Mouse (Mus musculus): ENCODE results near the gene Wnk4. TPM values are rescaled to one million over a fixed set of nuclear protein-coding genes. Genes with fewer than 3 reads are reported as not detected.
A peak's percentile ranks its signal among the peaks of the same experiment; 100 is the strongest.

Gene Wnk4
- total and polyA plus RNA-seq, 2 experiments from 2014 or later, result 3.2 to 9.1 TPM

DNA sequence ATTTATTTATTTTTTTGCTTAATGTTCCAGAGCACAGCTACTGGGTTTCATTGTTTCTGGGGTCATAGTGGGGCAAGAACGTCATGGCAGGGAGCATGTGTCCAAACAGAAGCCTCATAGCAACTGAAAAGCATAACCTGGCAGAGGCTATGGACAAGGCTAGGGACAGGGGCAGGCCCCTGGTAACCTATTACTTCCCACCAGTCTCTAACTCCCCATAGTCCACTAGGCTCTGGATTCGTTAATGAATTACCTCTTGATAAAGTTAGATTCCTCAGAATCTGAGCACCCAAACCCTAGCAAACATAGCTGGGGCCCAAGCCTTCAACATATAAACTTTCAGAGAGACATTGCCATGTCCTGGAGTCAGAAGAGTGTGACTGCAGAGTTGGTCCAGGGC is 9.3 kb upstream of the Wnk4 start:
- Histone ChIP-seq H3K36me3 (ENCODE audit: insufficient read depth) (no peaks in the 10 kb centered on the region; the same call in 1 of the 2 replicates), H3K4me1 (ENCODE audit: insufficient read depth) (peaks cover 11% of the 10 kb centered on the region; the same call in 1 of the 2 replicates), H3K9me3 (ENCODE audit: low read length) (no peaks in the 10 kb centered on the region), H3K27me3 (ENCODE audit: insufficient read depth, low read length) (peaks cover 11% of the 10 kb centered on the region), H3K27ac (ENCODE audit: low read depth, low read length) (no peak overlapping the region), H3K4me3 (ENCODE audit: low read depth, low read length) (no peak overlapping the region), H3K4me2 (ENCODE audit: low read depth) (no peak overlapping the region), H3K9ac (no peak overlapping the region)
- ATAC-seq (no peak), DNase-seq (no peak)
- 76% methylated on average over 2 of the region's 2 CpGs for WGBS
- no peak for TF ChIP-seq CTCF (IDR thresholded peaks at IDR 0.05; ENCODE audit: low read depth)

DNA sequence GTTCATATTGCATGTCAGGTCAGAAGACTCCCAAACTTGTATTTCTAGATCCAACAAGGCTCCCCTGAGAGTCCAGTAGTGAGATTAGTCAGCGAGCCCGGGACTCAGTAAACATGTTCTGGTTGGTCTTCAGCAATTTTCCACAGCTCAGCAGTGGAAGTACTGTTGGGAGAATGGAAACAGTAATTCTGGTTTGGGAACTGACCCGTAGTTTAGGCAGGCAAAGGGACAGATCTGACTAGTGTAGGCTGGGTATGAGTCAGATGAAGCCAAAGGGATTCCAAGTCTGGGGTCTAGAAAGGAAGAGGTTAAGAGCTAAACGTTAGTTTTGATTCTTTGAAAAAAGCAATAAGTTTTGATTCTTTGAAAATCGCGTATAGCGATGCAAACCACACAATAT is 7.4 kb upstream of the Wnk4 start:
- WGBS, result 14% methylated on average over 7 of the region's 7 CpGs

DNA sequence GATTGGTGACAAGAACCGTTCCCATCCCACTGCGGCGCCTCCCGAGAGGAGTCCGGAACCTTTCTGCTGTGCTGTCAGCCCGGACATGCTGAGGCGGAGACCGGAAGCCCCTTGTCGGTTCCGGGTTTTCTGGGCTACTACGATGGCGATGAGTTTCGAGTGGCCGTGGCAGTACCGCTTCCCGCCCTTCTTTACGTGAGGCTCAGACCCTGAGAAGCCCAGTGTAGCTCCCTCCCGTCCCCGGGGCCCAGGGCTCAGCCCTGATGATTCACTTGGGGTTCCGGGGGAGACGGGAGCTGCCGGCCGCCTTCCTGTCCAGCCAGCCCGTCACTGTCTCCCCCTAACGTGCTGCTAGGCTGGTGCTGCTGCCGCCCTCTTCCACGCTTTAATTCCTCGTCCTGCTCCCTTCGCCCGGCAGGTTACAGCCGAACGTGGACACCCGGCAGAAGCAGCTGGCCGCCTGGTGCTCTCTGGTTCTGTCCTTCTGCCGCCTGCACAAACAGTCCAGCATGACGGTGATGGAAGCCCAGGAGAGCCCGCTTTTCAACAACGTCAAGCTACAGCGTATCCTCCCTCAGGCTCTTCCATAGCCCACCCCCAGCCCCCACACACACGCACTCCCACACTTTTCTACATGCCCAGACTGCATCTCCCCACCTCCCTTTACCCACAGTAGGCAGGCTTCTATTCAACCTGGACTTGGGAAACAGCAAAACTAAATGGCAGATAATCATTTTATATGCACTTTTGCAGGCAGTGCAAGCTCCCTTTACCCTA is 6.6 kb upstream of the Wnk4 start, which contains the start of gene Vps25:
Gene Vps25, plus strand, starts transcription at position 95 of the 777 bp plus-strand sequence.
- no peaks in the 10 kb centered on the region for H3K27me3 ChIP-seq (ENCODE audit: insufficient read depth, low read length)
- H3K27ac ChIP-seq (ENCODE audit: low read depth, low read length), result peak within 1 kb of the TSS; percentile 87
- H3K4me3 ChIP-seq (ENCODE audit: low read depth, low read length), result peak within 1 kb of the TSS; percentile 84
- peak; percentile 29; the same call in 1 of the 2 replicates for TF ChIP-seq CTCF (IDR thresholded peaks at IDR 0.05; ENCODE audit: low read depth)
- ATAC-seq (peak; percentile 95), DNase-seq (peak; percentile 89)
- WGBS, result 2% methylated on average over 40 of the region's 40 CpGs
- peak within 1 kb of the TSS; percentile 93 for H3K4me2 ChIP-seq (ENCODE audit: low read depth)
- H3K9me3 ChIP-seq (ENCODE audit: low read length), result no peaks in the 10 kb centered on the region
- H3K9ac ChIP-seq, result peak within 1 kb of the TSS; percentile 88
- no peaks in the 10 kb centered on the region; the same call in 1 of the 2 replicates for H3K36me3 ChIP-seq (ENCODE audit: insufficient read depth)
- H3K4me1 ChIP-seq (ENCODE audit: insufficient read depth), result peaks cover 11% of the 10 kb centered on the region; the same call in 1 of the 2 replicates

More for the DNA sequence above, 7.4 kb upstream of the Wnk4 start:
- Histone ChIP-seq H3K4me3 (ENCODE audit: low read depth, low read length) (peak overlapping the region; percentile 84), H3K4me1 (ENCODE audit: insufficient read depth) (peaks cover 11% of the 10 kb centered on the region; the same call in 1 of the 2 replicates), H3K36me3 (ENCODE audit: insufficient read depth) (no peaks in the 10 kb centered on the region; the same call in 1 of the 2 replicates), H3K27me3 (ENCODE audit: insufficient read depth, low read length) (peaks cover under 1% of the 10 kb centered on the region; the same call in 1 of the 2 replicates), H3K9me3 (ENCODE audit: low read length) (no peaks in the 10 kb centered on the region), H3K27ac (ENCODE audit: low read depth, low read length) (no peak overlapping the region), H3K9ac (peak overlapping the region; percentile 88; the same call in 1 of the 2 replicates), H3K4me2 (ENCODE audit: low read depth) (peak overlapping the region; percentile 93)
- TF ChIP-seq CTCF (IDR thresholded peaks at IDR 0.05; ENCODE audit: low read depth), result no peak
- ATAC-seq, result no peak
- DNase-seq, result no peak

DNA sequence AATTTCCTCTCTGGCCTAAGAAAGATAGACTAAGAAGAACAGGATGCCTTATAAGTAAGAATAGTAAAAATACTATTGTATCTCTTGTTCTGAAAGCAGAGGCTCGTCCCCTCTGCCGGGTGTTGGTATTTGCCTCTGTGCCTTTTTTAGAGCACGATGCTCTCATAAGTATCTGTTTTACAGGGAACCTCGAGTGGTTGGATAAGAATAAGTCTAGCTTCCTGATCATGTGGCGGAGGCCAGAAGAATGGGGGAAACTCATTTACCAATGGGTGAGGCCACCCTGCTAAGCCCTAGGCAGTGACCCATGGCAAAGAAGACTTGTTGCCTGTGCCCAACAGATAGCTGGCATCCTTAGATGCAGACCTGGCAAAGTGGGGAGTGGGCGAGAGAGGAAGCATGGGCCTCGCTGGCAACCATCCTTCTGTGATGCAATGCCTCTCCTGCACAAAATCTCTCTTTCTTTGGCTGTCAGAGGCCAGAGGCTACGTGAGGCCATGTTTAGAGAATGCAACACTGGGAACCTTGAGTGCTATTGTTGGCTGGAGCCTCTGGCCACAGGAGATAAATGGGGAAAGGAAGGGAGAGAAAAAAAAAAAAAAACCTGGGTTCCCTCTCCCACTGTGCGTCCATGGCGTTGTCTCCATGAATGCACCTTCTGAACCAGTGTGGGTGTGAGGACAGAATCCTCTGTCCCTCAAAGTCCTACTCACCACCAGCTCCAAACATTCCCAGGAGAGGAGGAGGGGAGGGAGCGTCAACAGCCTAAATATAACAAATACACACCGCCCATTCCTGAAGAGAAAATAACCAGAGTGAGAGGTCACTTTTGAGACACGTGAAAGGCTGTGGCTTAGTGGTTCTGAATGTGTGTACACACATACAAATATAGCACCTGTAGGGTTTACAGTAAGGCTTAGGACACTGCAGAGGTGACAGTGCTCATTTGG is 4.3 kb upstream of the Wnk4 start:
- 92% methylated on average over 13 of the region's 13 CpGs for WGBS
- Histone ChIP-seq H3K27ac (ENCODE audit: low read depth, low read length) (no peak overlapping the region), H3K36me3 (ENCODE audit: insufficient read depth) (no peaks in the 10 kb centered on the region; the same call in 1 of the 2 replicates), H3K9me3 (ENCODE audit: low read length) (no peaks in the 10 kb centered on the region), H3K4me2 (ENCODE audit: low read depth) (no peak overlapping the region), H3K4me3 (ENCODE audit: low read depth, low read length) (no peak overlapping the region), H3K27me3 (ENCODE audit: insufficient read depth, low read length) (no peaks in the 10 kb centered on the region), H3K9ac (no peak overlapping the region), H3K4me1 (ENCODE audit: insufficient read depth) (peaks cover 17% of the 10 kb centered on the region)
- ATAC-seq (no peak), DNase-seq (no peak)
- TF ChIP-seq CTCF (IDR thresholded peaks at IDR 0.05; ENCODE audit: low read depth), result no peak

DNA sequence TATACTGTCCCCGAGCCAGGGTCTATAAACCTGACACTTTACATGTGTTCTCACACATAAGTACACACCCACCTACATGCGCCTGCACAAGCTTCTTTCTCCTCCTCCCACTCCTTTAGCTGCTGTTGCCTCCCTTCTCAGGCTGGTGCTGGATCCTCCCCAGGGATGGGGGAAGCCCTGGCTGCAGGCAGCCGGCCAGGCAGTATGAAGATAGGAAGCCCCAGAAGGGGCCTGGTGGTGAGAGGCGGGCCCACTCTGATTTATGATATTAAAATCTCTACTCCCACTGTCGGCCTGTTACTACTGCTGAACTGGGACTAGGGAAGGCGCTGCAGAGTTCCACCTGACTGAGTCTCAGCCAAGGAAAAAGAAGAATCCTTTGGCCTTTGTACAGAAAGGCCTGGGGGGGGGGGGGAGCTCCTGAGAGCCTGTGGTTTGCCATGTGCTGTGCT is 1.1 kb upstream of the Wnk4 start:
- WGBS, result 46% methylated on average over 6 of the region's 6 CpGs
- Histone ChIP-seq H3K4me3 (ENCODE audit: low read depth, low read length) (no peak overlapping the region), H3K9me3 (ENCODE audit: low read length) (no peaks in the 10 kb centered on the region), H3K4me2 (ENCODE audit: low read depth) (no peak overlapping the region), H3K4me1 (ENCODE audit: insufficient read depth) (peaks cover 8% of the 10 kb centered on the region; the same call in 1 of the 2 replicates), H3K27me3 (ENCODE audit: insufficient read depth, low read length) (peaks cover 19% of the 10 kb centered on the region), H3K9ac (no peak overlapping the region), H3K36me3 (ENCODE audit: insufficient read depth) (no peaks in the 10 kb centered on the region; the same call in 1 of the 2 replicates), H3K27ac (ENCODE audit: low read depth, low read length) (no peak overlapping the region)
- no peak for DNase-seq
- ATAC-seq, result no peak
- TF ChIP-seq CTCF (IDR thresholded peaks at IDR 0.05; ENCODE audit: low read depth), result no peak

DNA sequence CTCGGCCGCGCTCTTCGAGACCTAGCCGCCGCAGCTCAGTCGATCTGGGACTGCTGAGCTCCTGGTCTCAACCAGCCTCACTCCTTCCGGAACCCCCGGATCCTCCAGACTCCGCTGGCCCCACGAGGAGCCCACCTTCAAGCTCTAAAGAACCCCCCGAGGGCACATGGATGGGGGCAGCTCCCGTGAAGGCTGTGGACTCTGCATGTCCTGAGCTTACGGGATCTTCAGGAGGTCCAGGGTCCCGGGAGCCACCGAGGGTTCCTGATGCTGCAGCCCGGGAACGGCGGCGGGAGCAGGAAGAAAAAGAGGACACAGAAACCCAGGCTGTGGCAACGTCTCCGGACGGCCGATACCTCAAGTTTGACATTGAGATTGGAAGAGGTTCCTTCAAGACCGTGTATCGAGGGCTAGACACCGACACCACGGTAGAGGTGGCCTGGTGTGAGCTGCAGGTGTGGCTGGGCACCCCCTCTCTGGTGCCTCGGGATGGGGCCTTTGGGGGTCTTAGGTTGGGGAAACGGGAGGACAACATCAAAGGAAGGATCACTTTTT is 536 bp downstream of the Wnk4 start:
- no peaks in the 10 kb centered on the region for H3K9me3 ChIP-seq (ENCODE audit: low read length)
- 3% methylated on average over 30 of the region's 30 CpGs for WGBS
- H3K4me3 ChIP-seq (ENCODE audit: low read depth, low read length), result peak overlapping the region; percentile 35
- ATAC-seq (peak; percentile 32; the same call in 1 of the 2 replicates), DNase-seq (no peak)
- peak overlapping the region; percentile 47 for H3K9ac ChIP-seq
- peaks cover 31% of the 10 kb centered on the region for H3K27me3 ChIP-seq (ENCODE audit: insufficient read depth, low read length)
- TF ChIP-seq CTCF (IDR thresholded peaks at IDR 0.05; ENCODE audit: low read depth), result no peak
- H3K27ac ChIP-seq (ENCODE audit: low read depth, low read length), result no peak overlapping the region
- H3K36me3 ChIP-seq (ENCODE audit: insufficient read depth), result no peaks in the 10 kb centered on the region; the same call in 1 of the 2 replicates
- peaks cover 9% of the 10 kb centered on the region; the same call in 1 of the 2 replicates for H3K4me1 ChIP-seq (ENCODE audit: insufficient read depth)
- H3K4me2 ChIP-seq (ENCODE audit: low read depth), result peak overlapping the region; percentile 91

Data from forebrain, postnatal 0 days (tissue).